Mouse (Mus musculus) limb, embryonic 11.5 days (tissue): ENCODE measurements around the gene Ahcyl2. TPM values are rescaled to one million over a fixed set of nuclear protein-coding genes. Genes with fewer than 3 reads are reported as not detected.

ENCODE experiments used
- ATAC-seq: fragments of 200-750 bp; cut with Nextera tagmentation; 2 replicates; pipeline ENCODE4 v1.8.0; 2017; ENCODE audit warnings: low read depth; ENCODE audit not compliant: insufficient number of reproducible peaks, low FRiP score, low TSS enrichment
- DNase-seq: peaks from one replicate; pipeline ENCODE4 v3.0.0-alpha.2; 2015; ENCODE audit warnings: low spot score
- H3K27ac ChIP-seq: fragments of 300-500 bp; sonication (generic); replicated peaks from 2 replicates; pipeline ENCODE4 v1.5.1; 2014; ENCODE audit warnings: low read depth, mild to moderate bottlenecking, low read length
- H3K27me3 ChIP-seq: fragments of 300-500 bp; sonication (generic); 2 replicates; pipeline ENCODE4 v1.6.1; 2014; ENCODE audit warnings: mild to moderate bottlenecking, low read length, mixed read lengths; ENCODE audit not compliant: control insufficient read depth, insufficient read depth
- H3K36me3 ChIP-seq: fragments of 300-500 bp; sonication (generic); 2 replicates; pipeline ENCODE4 v1.6.1; 2014; ENCODE audit warnings: mild to moderate bottlenecking, low read length, moderate library complexity, mixed read lengths; ENCODE audit not compliant: control insufficient read depth, insufficient read depth
- H3K4me1 ChIP-seq: fragments of 300-500 bp; sonication (generic); 2 replicates; pipeline ENCODE4 v1.6.1; 2014; ENCODE audit warnings: low read length, mixed read lengths; ENCODE audit not compliant: control insufficient read depth, insufficient read depth
- H3K4me2 ChIP-seq: fragments of 300-500 bp; sonication (generic); 2 replicates; pipeline ENCODE4 v1.6.1; 2014; ENCODE audit warnings: low read depth, mild to moderate bottlenecking, moderate library complexity; ENCODE audit not compliant: severe bottlenecking
- H3K4me3 ChIP-seq: fragments of 300-500 bp; sonication (generic); 2 replicates; pipeline ENCODE4 v1.5.1; 2014; ENCODE audit warnings: low read depth, low read length
- H3K9ac ChIP-seq: fragments of 300-500 bp; sonication (generic); 2 replicates; pipeline ENCODE4 v1.6.1; 2014; ENCODE audit warnings: mild to moderate bottlenecking, low read length
- H3K9me3 ChIP-seq: fragments of 300-500 bp; sonication (generic); 2 replicates; pipeline ENCODE4 v1.6.1; 2016; ENCODE audit warnings: low read length; ENCODE audit not compliant: control insufficient read depth
- WGBS: fragments of 180-500 bp; shearing (Covaris S2); extraction: QIAGEN DNeasy Blood & Tissue Kit; methylation state at CpG from one replicate; pipeline ENCODE4 v1.1.7; 2014; 5-methylcytosine and 5-hydroxymethylcytosine counted together
- polyA plus RNA-seq: library from polyadenylated mRNA; unstranded; fragments of >200 nt; fragmentation: Nextera tagmentation; extraction: Ambion mirVana; gene quantifications from 2 replicates; pipeline ENCODE4 v1.2.1, GENCODE M21; 2014

Gene Ahcyl2
- polyA plus RNA-seq, 1 experiment from 2014 or later, result 16.5 TPM

- 92% methylated on average over 4 of the region's 4 CpGs for WGBS
- no peak overlapping the region for H3K4me2 ChIP-seq
- H3K4me3 ChIP-seq, result no peak overlapping the region
- no peaks in the 10 kb centered on the region for H3K4me1 ChIP-seq
- no peak overlapping the region for H3K27ac ChIP-seq
- H3K27me3 ChIP-seq, result no peaks in the 10 kb centered on the region
- ATAC-seq (no peak), DNase-seq (no peak)
- no peak overlapping the region for H3K9ac ChIP-seq
- no peaks in the 10 kb centered on the region for H3K9me3 ChIP-seq
- H3K36me3 ChIP-seq, result no peaks in the 10 kb centered on the region
Observed at GRCm38 (mm10) chr6:29776542-29777237, 8.9 kb downstream of the Ahcyl2 start.

DNA sequence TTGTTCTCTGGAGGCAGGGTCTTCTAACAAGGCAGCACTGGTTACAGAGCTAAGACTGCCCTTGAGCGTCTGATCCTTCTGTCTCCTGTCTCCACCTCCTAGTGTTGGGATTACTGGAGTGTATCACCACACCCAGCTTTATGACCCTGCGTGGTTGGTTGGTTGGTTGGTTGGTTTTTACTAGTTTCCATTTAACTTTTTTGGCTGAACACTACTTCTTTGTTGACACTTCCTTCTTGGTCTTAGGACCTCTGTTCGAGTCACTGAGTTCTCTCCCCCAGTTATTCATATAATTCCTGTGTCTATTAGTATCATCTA is 9.4 kb downstream of the Ahcyl2 start:
- Histone ChIP-seq H3K9ac (no peak overlapping the region), H3K27ac (no peak overlapping the region), H3K36me3 (no peaks in the 10 kb centered on the region), H3K9me3 (no peaks in the 10 kb centered on the region), H3K4me1 (no peaks in the 10 kb centered on the region), H3K4me3 (no peak overlapping the region), H3K27me3 (no peaks in the 10 kb centered on the region), H3K4me2 (no peak overlapping the region)
- DNase-seq, result no peak
- WGBS, result 86% methylated on average over 3 of the region's 3 CpGs
- no peak for ATAC-seq

DNA sequence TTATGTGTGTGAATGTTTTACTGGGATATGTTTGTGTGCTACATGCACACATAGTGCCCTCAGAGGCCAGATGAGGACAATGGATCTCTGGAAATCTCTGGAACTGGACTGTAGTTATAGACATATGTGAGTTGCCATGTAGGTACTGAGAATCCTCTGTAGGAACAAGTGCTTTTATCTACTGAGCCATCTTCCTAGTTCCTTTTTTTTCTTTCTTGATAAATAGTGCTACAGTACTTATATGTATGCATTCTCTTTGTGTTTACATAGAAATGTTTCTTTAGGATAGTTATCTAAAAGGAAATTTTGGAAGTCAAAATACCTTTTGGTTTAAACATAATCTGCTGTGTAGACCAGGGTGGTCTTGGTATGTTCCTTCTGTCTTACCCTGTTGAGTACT is 12.3 kb downstream of the Ahcyl2 start:
- H3K9me3 ChIP-seq, result no peaks in the 10 kb centered on the region
- no peak overlapping the region for H3K4me3 ChIP-seq
- no peak for DNase-seq
- no peak for ATAC-seq
- no peak overlapping the region for H3K9ac ChIP-seq
- H3K27ac ChIP-seq, result no peak overlapping the region
- H3K27me3 ChIP-seq, result no peaks in the 10 kb centered on the region
- no peaks in the 10 kb centered on the region for H3K36me3 ChIP-seq
- no peak overlapping the region for H3K4me2 ChIP-seq
- no peaks in the 10 kb centered on the region for H3K4me1 ChIP-seq

- Histone ChIP-seq H3K4me1 (no peaks in the 10 kb centered on the region), H3K4me3 (no peak overlapping the region), H3K9ac (no peak overlapping the region), H3K27me3 (no peaks in the 10 kb centered on the region), H3K27ac (no peak overlapping the region), H3K9me3 (no peaks in the 10 kb centered on the region), H3K4me2 (no peak overlapping the region), H3K36me3 (no peaks in the 10 kb centered on the region)
- ATAC-seq, result no peak
- no peak for DNase-seq
- WGBS, result 91% methylated on average over 2 of the region's 2 CpGs
Observed at GRCm38 (mm10) chr6:29780571-29780970, 12.8 kb downstream of the Ahcyl2 start.

- no peaks in the 10 kb centered on the region for H3K9me3 ChIP-seq
- 75% methylated on average over 1 of the region's 1 CpGs for WGBS
- H3K4me3 ChIP-seq, result no peak overlapping the region
- no peak overlapping the region for H3K4me2 ChIP-seq
- H3K36me3 ChIP-seq, result no peaks in the 10 kb centered on the region
- ATAC-seq, result no peak
- no peaks in the 10 kb centered on the region for H3K27me3 ChIP-seq
- no peak overlapping the region for H3K27ac ChIP-seq
- H3K4me1 ChIP-seq, result no peaks in the 10 kb centered on the region
- no peak for DNase-seq
- no peak overlapping the region for H3K9ac ChIP-seq
Observed at GRCm38 (mm10) chr6:29782239-29782638, 14.4 kb downstream of the Ahcyl2 start.

- Histone ChIP-seq H3K4me1 (no peaks in the 10 kb centered on the region), H3K4me3 (no peak overlapping the region), H3K27me3 (no peaks in the 10 kb centered on the region), H3K36me3 (no peaks in the 10 kb centered on the region), H3K9ac (no peak overlapping the region), H3K27ac (no peak overlapping the region), H3K9me3 (no peaks in the 10 kb centered on the region), H3K4me2 (no peak overlapping the region)
- DNase-seq (no peak), ATAC-seq (no peak)
- 92% methylated on average over 6 of the region's 6 CpGs for WGBS
Observed at GRCm38 (mm10) chr6:29783960-29784359, 16.1 kb downstream of the Ahcyl2 start.

GRCm38 (mm10) chr6:29784413-29785021 is 16.7 kb downstream of the Ahcyl2 start:
- Histone ChIP-seq H3K4me3 (no peak overlapping the region), H3K9ac (no peak overlapping the region), H3K4me1 (no peaks in the 10 kb centered on the region), H3K27ac (no peak overlapping the region), H3K36me3 (no peaks in the 10 kb centered on the region), H3K4me2 (no peak overlapping the region), H3K27me3 (no peaks in the 10 kb centered on the region), H3K9me3 (no peaks in the 10 kb centered on the region)
- no peak for DNase-seq
- ATAC-seq, result no peak
- 90% methylated on average over 3 of the region's 3 CpGs for whole genome bisulfite sequencing

DNA sequence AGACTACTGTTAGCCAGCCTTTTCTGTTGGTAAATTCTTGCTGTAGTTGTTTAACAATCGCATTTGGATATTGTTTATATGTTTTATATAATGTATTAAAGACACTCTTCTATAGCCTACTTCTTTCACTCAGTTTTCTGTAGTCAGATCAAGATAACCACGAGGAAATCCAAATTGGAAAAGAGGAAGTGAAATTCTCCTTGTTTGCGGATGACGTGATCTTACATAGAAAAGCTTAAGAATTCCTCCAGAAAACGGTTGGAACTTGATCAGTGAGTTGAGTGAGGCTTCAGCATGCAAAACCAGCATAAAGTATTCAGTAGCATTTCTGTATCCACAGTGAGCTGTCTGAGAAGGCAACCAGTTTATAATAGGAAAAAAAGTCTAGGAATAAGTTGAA is 17.9 kb downstream of the Ahcyl2 start:
- WGBS, result 91% methylated on average over 5 of the region's 5 CpGs
- H3K9ac ChIP-seq, result no peak overlapping the region
- no peak overlapping the region for H3K4me2 ChIP-seq
- no peaks in the 10 kb centered on the region for H3K27me3 ChIP-seq
- H3K27ac ChIP-seq, result no peak overlapping the region
- DNase-seq (no peak), ATAC-seq (no peak)
- no peaks in the 10 kb centered on the region for H3K9me3 ChIP-seq
- H3K4me3 ChIP-seq, result no peak overlapping the region
- no peaks in the 10 kb centered on the region for H3K4me1 ChIP-seq
- H3K36me3 ChIP-seq, result no peaks in the 10 kb centered on the region
